15 mouse cellular contexts compared by ENCODE assay signal in the genomic region with DNA sequence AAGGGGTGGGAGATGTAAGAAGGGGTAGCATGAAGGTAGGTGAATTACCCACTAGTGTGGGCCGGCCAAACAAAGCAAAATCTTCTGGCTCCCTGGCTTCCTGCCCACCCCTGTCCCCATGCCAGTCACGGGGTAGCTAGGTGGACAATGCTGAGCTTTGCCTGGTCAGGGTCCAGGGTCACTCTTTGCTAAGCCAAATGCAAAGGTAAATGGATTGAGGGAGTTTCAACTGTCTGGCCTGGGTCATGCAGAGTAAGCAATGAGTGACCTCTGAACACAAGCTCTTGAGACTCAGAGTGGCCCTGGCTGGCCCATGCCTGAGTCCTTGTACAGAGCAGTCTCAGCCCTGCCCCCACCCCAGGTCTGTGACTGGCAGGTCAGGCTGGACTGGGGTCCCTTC. TPM values are rescaled to one million over a fixed set of nuclear protein-coding genes. Genes with fewer than 3 reads are reported as not detected.
DNase-seq lines count a peak whose midpoint lies in the region; ATAC-seq lines count a peak whose summit lies in the region.
"Had no signal": no experiment of that assay in that cellular context is flagged by ENCODE, and none has a peak within 500 bp of the region (broad histone marks: within the 10 kb centered on the region; RNA-seq: fewer than 3 reads in every experiment).

No protein-coding gene starts in this region.

- no peak overlapping the region for H3K4me3 ChIP-seq in kidney, embryonic 16.5 days (ENCODE audit: low read length)
- no peak overlapping the region for H3K4me3 ChIP-seq in liver, embryonic 11.5 days (ENCODE audit: low read depth, low read length)
- H3K4me3 ChIP-seq: embryonic facial prominence, embryonic 12.5 days; hindbrain, embryonic 12.5 days; lung, embryonic 15.5 days; megakaryocyte, embryonic 14.5 days had no signal

- peak; percentile 50 for ATAC-seq in kidney, embryonic 16.5 days (ENCODE audit: low FRiP score, low TSS enrichment)
- peak; percentile 71 for ATAC-seq in liver, embryonic 11.5 days (replicated peaks; ENCODE audit: low FRiP score)

- 0 out of 2 replicates have a peak, but pooled peaks cover 3% of the 10 kb centered on the region for H3K9me3 ChIP-seq in kidney, embryonic 16.5 days (ENCODE audit: low read length)
- no peaks in the 10 kb centered on the region for H3K9me3 ChIP-seq in liver, embryonic 11.5 days (ENCODE audit: control insufficient read depth, low read length)
- H3K9me3 ChIP-seq: embryonic facial prominence, embryonic 12.5 days; hindbrain, embryonic 12.5 days; lung, embryonic 15.5 days had no signal

- DNase-seq in embryo, embryonic 10 days (ENCODE audit: low spot score): peak; percentile 39
- DNase-seq in embryo, embryonic 10.5 days (ENCODE audit: low spot score): no peak
- peak; percentile 76 to 78 for DNase-seq in cerebellum, postnatal 14 days
- DNase-seq in liver, embryonic 11.5 days (ENCODE audit: low spot score): no peak
- DNase-seq in lung, postnatal 14 days: no peak
- DNase-seq in heart, adult 8-10 months (ENCODE audit: low spot score): no peak
- DNase-seq in Muller cell, postnatal 12 days (ENCODE audit: inconsistent ontology term): no peak
- DNase-seq: adrenal gland, postnatal 25 days; right cerebral cortex, adult 18-20 months; spleen, adult 18-20 months had no signal

- peaks cover 7% of the 10 kb centered on the region; the same call in 1 of the 2 replicates for H3K36me3 ChIP-seq in kidney, embryonic 16.5 days (ENCODE audit: insufficient read depth, low read length)
- no peaks in the 10 kb centered on the region; the same call in 1 of the 2 replicates for H3K36me3 ChIP-seq in liver, embryonic 11.5 days (ENCODE audit: control insufficient read depth, insufficient read depth, low read length)
- H3K36me3 ChIP-seq: hindbrain, embryonic 12.5 days had no signal

- no peaks in the 10 kb centered on the region for H3K27me3 ChIP-seq in kidney, embryonic 16.5 days (ENCODE audit: insufficient read depth, low read length)
- H3K27me3 ChIP-seq in liver, embryonic 11.5 days (replicated peaks; ENCODE audit: control insufficient read depth, insufficient read depth, low read length): no peaks in the 10 kb centered on the region
- H3K27me3 ChIP-seq: embryonic facial prominence, embryonic 12.5 days; hindbrain, embryonic 12.5 days; lung, embryonic 15.5 days had no signal

- no peak overlapping the region for H3K27ac ChIP-seq in kidney, embryonic 16.5 days (ENCODE audit: low read length)
- H3K27ac ChIP-seq in liver, embryonic 11.5 days (ENCODE audit: low read depth, low read length): peak overlapping the region; percentile 67
- H3K27ac ChIP-seq: embryonic facial prominence, embryonic 12.5 days; hindbrain, embryonic 12.5 days; lung, embryonic 15.5 days had no signal

- H3K4me1 ChIP-seq in kidney, embryonic 16.5 days (ENCODE audit: insufficient read depth, low read length): peaks cover 55% of the 10 kb centered on the region
- H3K4me1 ChIP-seq in liver, embryonic 11.5 days (replicated peaks; ENCODE audit: control insufficient read depth, insufficient read depth, low read length): peaks cover 6% of the 10 kb centered on the region; the same call in 1 of the 2 replicates

- 55% methylated on average over 2 of the region's 2 CpGs for WGBS in kidney, embryonic 16.5 days
- 50% methylated on average over 2 of the region's 2 CpGs for WGBS in liver, embryonic 11.5 days

- no peak overlapping the region for H3K9ac ChIP-seq in kidney, embryonic 16.5 days (replicated peaks; ENCODE audit: low read length)
- no peak overlapping the region for H3K9ac ChIP-seq in liver, embryonic 11.5 days (ENCODE audit: low read depth, low read length)
- H3K9ac ChIP-seq: embryonic facial prominence, embryonic 12.5 days; hindbrain, embryonic 12.5 days; lung, embryonic 15.5 days had no signal

- no peak overlapping the region for H3K4me2 ChIP-seq in kidney, embryonic 16.5 days (replicated peaks; ENCODE audit: low read depth, low read length)
- H3K4me2 ChIP-seq in liver, embryonic 11.5 days: no peak overlapping the region
- H3K4me2 ChIP-seq: embryonic facial prominence, embryonic 12.5 days; hindbrain, embryonic 12.5 days; lung, embryonic 15.5 days had no signal

RNA-seq across cellular contexts. Expression of a gene that starts 22.4 kb away (rescaled TPM):
- polyA plus RNA-seq in kidney, embryonic 16.5 days (2015; fragmentation: Nextera tagmentation; extraction: Ambion mirVana): 7.3 and 7.8 TPM in 2 replicates
- 5.0 and 6.4 TPM in 2 replicates for polyA plus RNA-seq in liver, embryonic 11.5 days (2014; fragmentation: Nextera tagmentation; extraction: Ambion mirVana)
- total RNA-seq in heart, adult 8-10 months (2022): 1 to 10 TPM; 1.1 to 1.5 (median 1.4) TPM

Comparison
In these comparisons a context has a peak if more than half of its experiments do, and no peak if none do; other contexts are left out.
1. DNase-seq: peak in embryo, embryonic 10 days (single experiment) and cerebellum, postnatal 14 days (2 of 2); none in embryo, embryonic 10.5 days (single experiment), liver, embryonic 11.5 days (single experiment), lung, postnatal 14 days (single experiment), heart, adult 8-10 months (single experiment) and Muller cell, postnatal 12 days (single experiment).